Mouse (Mus musculus) neural tube, embryonic 10.5 days (tissue): ENCODE measurements around the gene Myh14.
"Not testable (repeated sequence)": the region's sequence is repeated elsewhere in the genome, so short reads cannot be mapped to it uniquely, and the experiment has no call there.

Source experiments
- DNase-seq: peaks from one replicate; pipeline ENCODE4 v3.0.0-alpha.2; 2017; ENCODE audit warnings: low spot score; ENCODE audit errors: extremely low spot score

Gene Myh14

GRCm38 (mm10) chr7:44670803-44671202 lies at the start of gene Myh14:
Gene Myh14 (minus strand): TSS chr7:44670843.
- DNase-seq, result peak; percentile 86

DNA sequence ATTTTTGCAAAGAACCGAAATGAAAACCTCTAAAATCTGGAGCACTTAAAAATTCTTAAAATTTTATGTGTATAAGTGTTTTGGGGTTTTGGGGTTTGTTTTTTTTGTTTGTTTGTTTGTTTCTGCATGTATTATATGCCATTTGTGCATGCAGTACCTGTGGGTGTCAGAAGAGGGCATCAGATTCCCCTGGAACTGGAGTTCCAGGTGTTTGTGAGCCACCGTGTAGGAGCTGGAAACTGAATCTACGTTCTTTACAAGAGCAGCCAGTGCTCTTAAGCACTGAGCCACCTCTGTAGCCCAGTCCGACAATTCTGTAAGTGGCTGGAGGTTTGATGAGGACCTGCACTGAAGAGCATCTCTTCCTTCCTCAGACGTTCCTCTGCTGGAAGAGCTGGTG lies 39.2 kb upstream of the Myh14 start:
- DNase-seq, result no peak

- no peak for DNase-seq
Measured at GRCm38 (mm10) chr7:44708574-44708973, 37.9 kb upstream of the Myh14 start, which contains the start of gene Izumo2. Gene Izumo2 (plus strand): TSS chr7:44708742.

DNA sequence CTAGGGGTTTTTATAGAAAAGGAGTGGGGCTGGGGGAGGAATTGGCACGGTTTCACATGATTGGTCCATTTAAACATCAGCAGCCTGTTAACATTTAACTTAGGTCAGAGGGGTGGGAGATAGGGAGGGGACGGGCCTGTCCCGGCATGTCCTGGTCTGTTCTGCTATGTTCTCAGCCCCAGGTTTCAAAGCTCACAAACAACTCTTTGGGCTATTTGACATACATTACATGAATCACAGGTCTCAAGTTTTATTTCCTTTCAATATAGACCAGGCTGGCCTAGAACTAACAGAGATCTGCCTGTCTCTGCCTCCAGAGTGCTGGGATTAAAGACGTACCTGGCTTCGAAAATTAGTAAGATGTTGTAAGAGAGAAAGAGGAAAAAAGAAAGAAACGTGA lies 37.5 kb upstream of the Myh14 start:
- DNase-seq, result not testable (repeated sequence)

DNA sequence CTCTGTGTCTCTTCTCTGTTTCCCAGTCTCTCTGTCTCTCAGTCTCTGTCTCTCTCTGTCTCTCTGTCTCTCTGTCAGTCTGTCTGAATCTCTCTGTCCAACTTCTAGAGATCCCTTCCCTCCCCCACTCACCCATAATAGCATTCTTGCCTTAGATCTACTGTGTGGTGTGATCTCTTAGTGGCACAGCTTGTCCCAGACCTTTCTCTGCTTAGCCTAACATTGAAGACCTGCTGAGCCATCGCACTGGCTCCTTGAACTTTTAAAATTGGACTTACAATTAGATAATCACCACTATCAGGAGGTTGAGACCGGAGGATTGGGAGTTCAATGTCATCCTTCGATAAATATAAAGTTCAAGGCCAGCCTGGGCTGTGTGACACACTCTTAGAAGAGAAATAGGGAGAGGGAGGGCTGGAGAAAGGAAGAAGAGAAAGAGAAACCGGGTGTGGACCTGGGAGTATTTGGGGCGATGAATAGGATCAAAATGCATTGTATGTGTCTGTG lies 36.6 kb upstream of the Myh14 start:
- no peak for DNase-seq

DNA sequence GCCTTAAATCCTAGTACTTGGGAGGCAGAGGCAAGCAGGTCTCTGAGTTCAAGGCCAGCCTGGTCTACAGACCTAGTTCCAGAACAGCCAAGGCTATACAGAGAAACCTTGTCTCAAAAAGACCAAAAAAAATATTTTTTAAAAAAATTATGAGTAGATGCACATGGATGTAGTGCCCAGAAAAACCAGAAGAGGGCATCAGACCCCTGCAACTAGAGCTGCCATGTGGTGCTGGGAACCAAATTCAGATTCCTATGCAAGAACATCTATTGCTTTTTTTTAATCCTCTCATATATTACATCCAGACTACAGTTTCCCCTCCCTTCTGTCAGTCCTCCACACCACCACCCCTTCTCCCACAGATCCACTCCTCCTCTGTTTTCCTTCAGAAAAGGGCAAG lies 35.7 kb upstream of the Myh14 start:
- DNase-seq, result no peak

DNA sequence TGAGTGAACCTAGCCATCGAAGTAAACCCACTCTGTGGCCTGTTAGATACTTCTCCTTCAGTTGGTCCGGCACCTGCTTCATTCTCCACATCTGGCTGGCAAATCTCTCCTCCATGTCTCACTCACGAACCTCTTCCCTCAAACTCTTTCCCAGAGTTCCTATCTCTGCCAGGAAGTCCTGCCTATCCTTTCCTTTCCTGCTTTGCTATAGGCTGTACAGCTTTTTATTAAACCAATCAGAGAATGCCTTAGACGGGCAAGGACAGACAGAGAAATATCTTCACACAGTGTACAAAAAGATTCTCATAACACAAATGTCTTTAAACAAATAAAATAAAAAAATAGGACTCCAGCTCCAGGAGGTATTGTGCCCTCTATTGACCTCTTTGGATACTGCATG lies 34.4 kb upstream of the Myh14 start:
- no peak for DNase-seq

GRCm38 (mm10) chr7:44704363-44704762 lies 33.7 kb upstream of the Myh14 start:
- peak; percentile 30 for DNase-seq

DNA sequence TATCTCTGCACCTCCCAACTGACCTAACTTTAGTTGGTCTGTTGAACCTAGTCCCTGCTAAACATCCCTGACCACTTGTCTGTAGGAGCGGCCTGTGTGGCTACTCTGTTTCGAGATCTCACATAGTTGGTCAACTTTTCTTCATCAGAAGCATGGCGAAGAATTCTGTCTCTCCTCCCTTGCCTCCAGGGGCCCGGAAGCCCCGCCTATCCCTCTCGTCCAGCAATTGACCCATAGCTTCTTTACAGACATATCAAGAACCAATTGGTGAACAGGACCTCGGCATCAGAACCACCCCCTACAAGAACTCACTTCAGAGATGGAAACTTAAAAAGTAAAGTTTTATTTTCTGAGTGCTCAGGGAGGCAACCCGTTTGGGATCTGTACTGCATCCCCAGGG lies 32.3 kb upstream of the Myh14 start:
- DNase-seq, result no peak

GRCm38 (mm10) chr7:44701921-44702320 lies 31.3 kb upstream of the Myh14 start:
- peak; percentile 32 for DNase-seq

GRCm38 (mm10) chr7:44697980-44698379 lies 27.3 kb upstream of the Myh14 start:
- no peak for DNase-seq

- peak; percentile 24 for DNase-seq
Measured at GRCm38 (mm10) chr7:44697191-44697710, 26.6 kb upstream of the Myh14 start.

DNA sequence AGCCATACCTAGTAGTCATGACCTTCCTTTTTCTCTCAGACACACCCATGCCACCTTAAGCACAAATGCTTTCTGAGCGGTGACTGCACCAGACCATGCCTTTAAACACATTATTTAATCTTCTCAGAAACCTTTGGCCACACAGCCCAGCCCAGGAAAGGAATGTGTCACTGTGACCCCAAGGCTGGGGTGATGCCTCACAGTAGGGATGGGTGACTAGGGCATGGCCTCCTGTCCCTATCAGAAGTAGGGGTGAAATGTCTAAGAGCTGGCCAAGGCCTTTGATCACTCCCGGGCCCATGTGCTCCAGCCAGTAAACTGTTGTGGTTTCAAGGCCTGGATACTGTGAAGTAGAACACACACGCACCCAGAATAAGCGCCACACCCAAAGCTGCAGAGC lies 24.6 kb upstream of the Myh14 start:
- DNase-seq, result no peak

DNA sequence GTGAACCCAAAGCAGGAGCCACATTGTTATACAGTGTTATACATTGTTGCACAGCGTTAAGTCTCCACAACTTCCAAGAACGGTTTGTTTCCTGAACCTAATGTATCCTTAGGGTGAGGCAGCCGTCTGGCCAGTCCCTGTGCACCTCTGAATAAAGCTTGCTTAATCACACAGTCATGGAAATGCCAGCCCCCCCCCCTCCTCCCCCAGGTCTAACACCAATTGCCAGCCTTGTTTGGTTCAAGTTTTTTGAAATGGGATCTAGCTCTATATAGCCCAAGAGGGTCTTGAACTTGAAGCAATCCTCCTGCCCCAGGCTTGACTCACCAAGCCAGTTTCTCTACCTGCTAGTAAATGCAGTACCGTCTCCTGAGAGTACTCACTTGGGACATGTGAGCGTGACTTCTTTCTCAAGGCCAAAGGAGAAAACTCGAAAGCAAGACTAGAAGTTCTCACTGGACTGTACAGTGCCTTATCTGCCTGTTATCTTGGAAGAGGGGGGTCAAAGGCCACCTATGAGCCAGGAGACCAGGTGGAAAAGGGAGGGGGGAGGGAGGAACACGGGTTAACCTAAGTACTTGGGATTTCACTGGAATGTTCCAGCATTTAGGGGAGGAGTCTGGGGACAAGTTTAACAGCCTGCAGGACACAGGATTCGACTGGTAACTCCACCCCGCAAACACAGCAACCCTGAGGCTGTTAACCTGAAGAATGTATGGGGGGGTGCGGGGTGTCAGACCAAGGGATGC lies 23.0 kb upstream of the Myh14 start:
- DNase-seq, result no peak

- DNase-seq, result no peak
Measured at GRCm38 (mm10) chr7:44689331-44689730, 18.7 kb upstream of the Myh14 start.

GRCm38 (mm10) chr7:44688890-44689289 lies 18.2 kb upstream of the Myh14 start:
- DNase-seq, result no peak

- no peak for DNase-seq
Measured at GRCm38 (mm10) chr7:44685531-44686402, 15.1 kb upstream of the Myh14 start.

GRCm38 (mm10) chr7:44683656-44684055 lies 13.0 kb upstream of the Myh14 start:
- DNase-seq, result no peak

- DNase-seq, result no peak
Measured at GRCm38 (mm10) chr7:44676611-44677010, 6.0 kb upstream of the Myh14 start.

DNA sequence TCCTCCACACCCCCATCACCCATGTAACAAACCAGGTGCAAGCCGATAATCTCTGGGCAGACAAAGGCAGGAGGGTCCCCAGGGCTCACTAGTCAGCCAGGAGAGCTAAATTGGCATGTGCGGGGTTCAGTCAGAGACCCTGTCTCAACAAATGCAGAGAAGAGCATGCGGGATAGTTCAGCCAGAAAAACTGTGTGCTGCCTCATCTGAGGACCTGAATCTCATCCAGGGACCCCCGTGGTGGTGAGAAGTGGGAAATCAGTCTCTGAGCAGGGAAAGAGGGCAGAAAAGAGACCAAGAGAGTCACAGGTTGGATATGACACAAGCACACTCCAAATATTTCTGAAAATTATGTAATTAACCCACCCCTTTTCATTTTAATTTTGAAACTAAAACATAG lies 5.5 kb upstream of the Myh14 start:
- no peak for DNase-seq

DNA sequence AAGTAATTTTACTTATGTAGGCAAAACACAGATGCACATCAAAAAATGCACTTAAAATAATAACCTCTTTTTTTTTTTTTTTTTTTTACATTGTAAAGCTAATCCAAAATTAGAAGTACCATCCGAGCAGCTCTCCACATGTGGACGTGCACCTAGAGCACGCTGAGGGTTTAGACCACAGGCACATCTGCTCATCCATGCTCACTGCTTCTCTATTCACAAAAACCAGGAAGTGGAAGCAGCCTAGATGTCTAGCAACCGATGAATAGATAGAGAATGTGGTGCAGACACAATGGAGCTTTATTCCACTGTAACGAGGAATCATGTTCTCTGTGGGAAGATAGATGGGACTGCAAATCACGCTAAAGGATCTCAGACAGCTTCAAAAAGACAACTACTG lies 4.5 kb upstream of the Myh14 start:
- DNase-seq, result no peak

DNA sequence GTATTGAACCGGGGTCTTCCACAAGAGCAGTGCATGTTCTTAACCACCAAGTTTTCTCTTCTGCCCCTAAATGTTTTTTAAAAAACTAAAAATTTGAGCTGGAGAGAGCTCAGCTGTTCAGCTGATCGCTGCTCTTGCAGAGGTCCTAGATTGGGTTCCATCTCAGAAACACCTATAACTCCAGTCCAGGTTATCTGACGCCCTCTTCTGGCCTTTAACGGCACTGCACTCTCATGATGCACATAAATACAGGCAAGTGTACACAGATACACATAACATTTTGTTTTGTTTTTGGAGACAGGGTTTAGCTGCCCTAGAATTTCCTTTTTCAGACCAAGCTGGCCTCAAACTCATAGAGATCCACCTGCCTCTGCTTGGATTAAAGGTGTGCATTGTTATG lies 3.9 kb upstream of the Myh14 start:
- no peak for DNase-seq
